Mouse (Mus musculus): Measurements from ENCODE around the gene Clpx.

DNA sequence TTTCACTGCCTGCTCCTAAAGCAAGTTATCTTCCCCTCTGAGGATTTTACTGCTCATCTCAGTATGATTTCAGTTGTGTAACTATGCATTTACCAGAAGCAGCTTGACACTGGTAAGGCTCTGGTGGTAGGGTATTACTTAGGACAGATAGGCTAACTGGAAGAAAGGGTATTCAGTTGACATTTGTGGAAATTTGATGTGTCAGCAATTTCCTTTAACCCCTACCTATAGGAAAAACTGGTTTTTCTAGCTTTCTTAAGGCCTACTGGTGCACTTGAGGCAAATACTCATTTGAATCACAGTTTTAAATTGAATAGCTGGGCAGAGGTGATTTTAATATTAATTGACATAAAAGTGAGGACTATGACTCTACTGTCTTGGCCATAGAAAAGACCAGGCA lies 31.9 kb downstream of the Clpx start:
- no peak for TF ChIP-seq CTCF (IDR thresholded peaks at IDR 0.05; ENCODE audit: low read depth, low read length)
- no peak for TF ChIP-seq POLR2A (IDR thresholded peaks at IDR 0.05; ENCODE audit: insufficient read depth, low read length)

Measured in ES-Bruce4 (cell line).